Mouse (Mus musculus): ENCODE measurements around the gene Ccdc97.

The Ccdc97 gene

GRCm38 (mm10) chr7:25707581-25708292, 11.2 kb downstream of the Ccdc97 start:
- ChIA-PET POLR2A (interaction anchor here in 3 of 4 experiments (0.6 to 2.3 kb wide), 25 partner anchors 8 to 1906 kb away, joined by 3 to 12 read pairs (median 3); partner anchors contain the start of genes B9d2 (in 2 of the 3), BC024978 (in 1 of the 3), Ccdc97 (in 1 of the 3) and Hnrnpul1 (in 1 of the 3)), CTCF (interaction anchor here in 2 of 4 experiments (0.6 to 1.7 kb wide), 4 partner anchors 8 to 47 kb away, joined by 3 to 9 read pairs (median 4); partner anchors contain the start of genes B9d2 (in 1 of the 2) and Hnrnpul1 (in 1 of the 2))

- ChIA-PET CTCF (interaction anchor here in 1 of 4 experiments (1.0 kb wide), 1 partner anchor 297 kb away, joined by 3 read pairs; no protein-coding TSS in a partner anchor), POLR2A (interaction anchor here in 3 of 4 experiments (0.7 to 1.9 kb wide), 10 partner anchors 9 to 79 kb away, joined by 3 to 6 read pairs (median 4); no protein-coding TSS in a partner anchor)
Measured at GRCm38 (mm10) chr7:25706578-25707170, 12.2 kb downstream of the Ccdc97 start.

GRCm38 (mm10) chr7:25705801-25706251, 13.1 kb downstream of the Ccdc97 start:
- ChIA-PET POLR2A (interaction anchor here in 1 of 4 experiments (0.9 to 1.9 kb wide), 7 partner anchors 9 to 58 kb away, joined by 3 to 6 read pairs (median 4); no protein-coding TSS in a partner anchor), CTCF (interaction anchor here in 1 of 4 experiments (1.5 kb wide), 1 partner anchor 51 kb away, joined by 3 read pairs; no protein-coding TSS in a partner anchor)

DNA sequence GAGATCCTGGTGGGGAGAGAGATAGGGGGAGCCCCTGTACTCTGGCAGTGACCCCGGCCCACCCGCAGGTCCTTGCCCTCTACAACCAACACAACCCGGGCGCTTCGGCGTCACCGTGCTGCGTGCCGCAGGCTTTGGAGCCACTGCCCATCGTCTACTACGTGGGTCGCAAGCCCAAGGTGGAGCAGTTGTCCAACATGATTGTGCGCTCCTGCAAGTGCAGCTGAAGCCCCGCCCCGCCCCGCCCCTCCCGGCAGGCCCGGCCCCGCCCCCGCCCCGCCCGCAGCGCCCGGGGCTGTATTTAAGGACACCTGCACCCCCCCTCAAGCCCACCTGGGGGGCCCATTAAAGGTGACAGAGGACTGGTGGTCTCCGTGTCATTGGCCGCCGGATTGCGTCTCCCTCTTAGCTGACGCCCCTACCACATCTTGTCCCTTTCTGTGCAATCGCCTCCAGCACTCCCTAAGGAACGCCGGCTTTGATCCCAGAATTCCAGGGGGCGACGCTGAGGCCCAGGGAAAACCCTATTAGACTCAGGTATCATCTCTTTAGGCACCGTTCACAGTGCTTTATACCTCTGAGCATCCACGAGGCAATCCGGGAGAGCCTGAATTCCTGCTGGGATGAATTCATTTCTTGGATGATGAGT, 14.0 kb downstream of the Ccdc97 start:
- POLR2A ChIA-PET: interaction anchor here in 2 of 4 experiments (1.0 to 1.9 kb wide), 8 partner anchors 8 to 57 kb away, joined by 3 to 6 read pairs (median 4); partner anchors contain the start of genes B9d2 (in 1 of the 2), Hnrnpul1 (in 1 of the 2) and Tmem91 (in 1 of the 2)

GRCm38 (mm10) chr7:25703793-25704494, 14.9 kb downstream of the Ccdc97 start:
- POLR2A ChIA-PET: interaction anchor here in 2 of 4 experiments (0.8 to 1.6 kb wide), 7 partner anchors 9 to 51 kb away, joined by 3 to 6 read pairs (median 4); partner anchors contain the start of genes B9d2 (in 1 of the 2), Ccdc97 (in 1 of the 2), Hnrnpul1 (in 1 of the 2) and Tmem91 (in 1 of the 2)
- CTCF ChIA-PET: interaction anchor here in 3 of 4 experiments (0.6 to 2.6 kb wide), 12 partner anchors 13 to 295 kb away, joined by 3 to 15 read pairs (median 3); partner anchors contain the start of genes B9d2 (in 1 of the 3), Hnrnpul1 (in 1 of the 3) and Tmem91 (in 1 of the 3)

More for the DNA sequence above, 14.0 kb downstream of the Ccdc97 start:
- CTCF ChIA-PET: interaction anchor here in 3 of 4 experiments (0.6 to 2.6 kb wide), 8 partner anchors 14 to 296 kb away, joined by 3 to 15 read pairs (median 4); partner anchors contain the start of gene Hnrnpul1 (in 1 of the 3)

GRCm38 (mm10) chr7:25702350-25702749, 16.5 kb downstream of the Ccdc97 start:
- ChIA-PET POLR2A (interaction anchor here in 1 of 4 experiments (0.7 kb wide), 1 partner anchor 30 kb away, joined by 3 read pairs; no protein-coding TSS in a partner anchor), CTCF (interaction anchor here in 1 of 4 experiments (0.6 kb wide), 1 partner anchor 293 kb away, joined by 3 read pairs; no protein-coding TSS in a partner anchor)

DNA sequence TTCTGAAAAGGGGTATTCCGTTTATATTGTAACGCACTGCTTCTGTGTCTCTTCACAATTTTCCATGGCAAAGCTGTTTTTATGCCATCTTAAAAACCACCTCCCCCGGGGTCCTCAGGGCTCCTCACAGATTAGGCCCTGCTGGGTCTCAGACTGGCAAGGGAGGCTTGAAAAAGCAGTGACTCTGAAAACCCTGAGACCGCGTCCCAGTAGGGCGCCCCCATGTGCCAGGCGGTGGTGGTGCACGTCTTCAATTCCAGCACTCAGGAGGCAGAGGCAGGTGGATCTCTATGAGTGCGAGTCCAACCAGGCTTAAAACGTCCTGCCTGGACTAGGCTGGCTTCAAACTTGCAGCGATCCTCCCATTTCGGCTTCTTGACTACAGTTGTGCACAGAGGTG, 18.2 kb downstream of the Ccdc97 start:
- POLR2A ChIA-PET: interaction anchor here in 3 of 4 experiments (0.6 to 1.6 kb wide), 5 partner anchors 10 to 31 kb away, joined by 3 to 7 read pairs (median 4); partner anchors contain the start of gene B9d2 (in 2 of the 3)
- CTCF ChIA-PET: interaction anchor here in 3 of 4 experiments (0.8 to 1.7 kb wide), 6 partner anchors 13 to 54 kb away, joined by 3 to 9 read pairs (median 5); partner anchors contain the start of genes B9d2 (in 2 of the 3), Hnrnpul1 (in 1 of the 3) and Tgfb1 (in 1 of the 3)

- POLR2A ChIA-PET: interaction anchor here in 3 of 4 experiments (0.6 to 1.6 kb wide), 12 partner anchors 8 to 1896 kb away, joined by 3 to 7 read pairs (median 4); partner anchors contain the start of genes B9d2 (in 1 of the 3), Bckdha (in 1 of the 3), Exosc5 (in 1 of the 3) and Hnrnpul1 (in 1 of the 3)
- CTCF ChIA-PET: interaction anchor here (0.6 to 1.7 kb wide), 18 partner anchors 8 to 402 kb away, joined by 3 to 9 read pairs (median 4); partner anchors contain the start of genes B9d2 (in 2 of the 4), Tgfb1 (in 2 of the 4), Dmac2 (in 1 of the 4) and Hnrnpul1 (in 1 of the 4)
Measured at GRCm38 (mm10) chr7:25699851-25700250, 19.0 kb downstream of the Ccdc97 start.

GRCm38 (mm10) chr7:25694104-25694503, 24.8 kb downstream of the Ccdc97 start:
- CTCF ChIA-PET: no interaction called here
- POLR2A ChIA-PET: interaction anchor here in 1 of 4 experiments (0.6 kb wide), 1 partner anchor 42 kb away, joined by 3 read pairs; no protein-coding TSS in a partner anchor

DNA sequence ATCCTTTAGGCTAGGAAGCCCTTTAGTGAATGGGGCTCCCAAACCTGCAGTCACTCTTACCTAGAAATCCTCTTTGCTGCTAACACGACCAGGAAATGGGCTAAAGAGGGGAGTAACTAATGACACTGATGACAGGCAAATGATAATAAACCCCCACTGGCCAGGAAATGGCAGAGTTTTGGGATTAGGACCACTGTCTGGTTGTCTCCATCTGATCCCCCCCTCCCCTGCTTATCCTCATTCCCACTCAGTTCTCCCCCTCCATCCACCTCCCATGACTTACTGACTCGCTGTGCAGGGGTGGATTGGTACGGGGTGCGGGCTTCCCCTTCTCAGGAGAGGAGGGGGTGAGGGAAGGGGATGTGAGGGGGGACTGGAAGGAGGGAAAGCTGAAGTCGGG, 28.8 kb downstream of the Ccdc97 start:
- POLR2A ChIA-PET: interaction anchor here in 2 of 4 experiments (0.6 to 2.1 kb wide), 4 partner anchors 10 to 21 kb away, joined by 3 to 6 read pairs (median 4); partner anchors contain the start of gene B9d2 (in 1 of the 2)
- CTCF ChIA-PET: interaction anchor here in 1 of 4 experiments (1.7 to 3.0 kb wide), 2 partner anchors 14 kb away, joined by 6 to 15 read pairs; no protein-coding TSS in a partner anchor

DNA sequence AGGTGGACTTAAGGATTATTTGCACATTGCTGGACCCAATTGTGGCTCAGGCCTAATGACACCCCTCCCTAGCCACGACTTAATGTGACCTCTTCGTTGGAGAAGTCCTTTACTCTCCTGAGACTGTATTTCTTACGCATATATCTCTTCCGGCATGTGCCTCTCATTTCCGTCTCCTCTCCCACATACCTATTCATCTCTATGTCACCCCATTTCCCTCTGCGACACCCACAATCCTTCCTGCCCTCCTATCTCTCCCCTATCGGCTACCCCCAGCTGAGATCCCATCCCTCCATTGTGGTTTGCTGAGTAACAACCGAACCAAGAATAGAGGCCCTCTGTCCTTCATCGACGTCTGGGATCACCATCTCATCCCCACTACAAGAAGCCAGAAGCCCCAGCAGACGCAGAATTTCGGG, 29.3 kb downstream of the Ccdc97 start:
- CTCF ChIA-PET: interaction anchor here in 1 of 4 experiments (3.0 kb wide), 1 partner anchor 14 kb away, joined by 15 read pairs; no protein-coding TSS in a partner anchor
- POLR2A ChIA-PET: interaction anchor here in 2 of 4 experiments (0.6 to 2.5 kb wide), 5 partner anchors 10 to 32 kb away, joined by 3 to 10 read pairs (median 6); partner anchors contain the start of gene B9d2 (in 1 of the 2)

- ChIA-PET POLR2A (interaction anchor here (0.6 to 2.5 kb wide), 12 partner anchors 9 to 391 kb away, joined by 3 to 10 read pairs (median 4); partner anchors contain the start of genes B9d2 (in 1 of the 4), Bckdha (in 1 of the 4), Exosc5 (in 1 of the 4) and Pafah1b3 (in 1 of the 4)), CTCF (interaction anchor here in 1 of 4 experiments (1.4 to 3.0 kb wide), 2 partner anchors 11 to 15 kb away, joined by 9 to 15 read pairs; no protein-coding TSS in a partner anchor)
Measured at GRCm38 (mm10) chr7:25688810-25689586, 29.9 kb downstream of the Ccdc97 start.

DNA sequence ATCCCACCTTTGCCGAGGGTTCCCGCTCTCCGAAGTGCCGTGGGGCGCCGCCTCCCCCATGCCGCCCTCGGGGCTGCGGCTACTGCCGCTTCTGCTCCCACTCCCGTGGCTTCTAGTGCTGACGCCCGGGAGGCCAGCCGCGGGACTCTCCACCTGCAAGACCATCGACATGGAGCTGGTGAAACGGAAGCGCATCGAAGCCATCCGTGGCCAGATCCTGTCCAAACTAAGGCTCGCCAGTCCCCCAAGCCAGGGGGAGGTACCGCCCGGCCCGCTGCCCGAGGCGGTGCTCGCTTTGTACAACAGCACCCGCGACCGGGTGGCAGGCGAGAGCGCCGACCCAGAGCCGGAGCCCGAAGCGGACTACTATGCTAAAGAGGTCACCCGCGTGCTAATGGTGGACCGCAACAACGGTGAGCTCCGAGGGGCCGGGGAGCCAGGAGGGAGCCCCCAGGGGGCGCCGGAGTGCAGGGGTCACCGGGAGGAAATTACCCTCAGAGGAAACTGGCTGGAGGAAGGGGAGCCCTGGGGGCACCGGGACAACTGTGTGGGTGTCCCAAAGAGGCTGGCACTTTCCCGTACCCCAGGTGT, 31.0 kb downstream of the Ccdc97 start:
- POLR2A ChIA-PET: interaction anchor here (0.6 to 2.5 kb wide), 27 partner anchors 10 to 1621 kb away, joined by 3 to 13 read pairs (median 4); partner anchors contain the start of genes Bckdha (in 1 of the 4), Exosc5 (in 1 of the 4), Hnrnpul1 (in 1 of the 4) and Pafah1b3 (in 1 of the 4)
- CTCF ChIA-PET: interaction anchor here (0.5 to 3.0 kb wide), 17 partner anchors 9 to 582 kb away, joined by 3 to 15 read pairs (median 4); partner anchors contain the start of genes Cic (in 1 of the 4) and Tmem91 (in 1 of the 4)

DNA sequence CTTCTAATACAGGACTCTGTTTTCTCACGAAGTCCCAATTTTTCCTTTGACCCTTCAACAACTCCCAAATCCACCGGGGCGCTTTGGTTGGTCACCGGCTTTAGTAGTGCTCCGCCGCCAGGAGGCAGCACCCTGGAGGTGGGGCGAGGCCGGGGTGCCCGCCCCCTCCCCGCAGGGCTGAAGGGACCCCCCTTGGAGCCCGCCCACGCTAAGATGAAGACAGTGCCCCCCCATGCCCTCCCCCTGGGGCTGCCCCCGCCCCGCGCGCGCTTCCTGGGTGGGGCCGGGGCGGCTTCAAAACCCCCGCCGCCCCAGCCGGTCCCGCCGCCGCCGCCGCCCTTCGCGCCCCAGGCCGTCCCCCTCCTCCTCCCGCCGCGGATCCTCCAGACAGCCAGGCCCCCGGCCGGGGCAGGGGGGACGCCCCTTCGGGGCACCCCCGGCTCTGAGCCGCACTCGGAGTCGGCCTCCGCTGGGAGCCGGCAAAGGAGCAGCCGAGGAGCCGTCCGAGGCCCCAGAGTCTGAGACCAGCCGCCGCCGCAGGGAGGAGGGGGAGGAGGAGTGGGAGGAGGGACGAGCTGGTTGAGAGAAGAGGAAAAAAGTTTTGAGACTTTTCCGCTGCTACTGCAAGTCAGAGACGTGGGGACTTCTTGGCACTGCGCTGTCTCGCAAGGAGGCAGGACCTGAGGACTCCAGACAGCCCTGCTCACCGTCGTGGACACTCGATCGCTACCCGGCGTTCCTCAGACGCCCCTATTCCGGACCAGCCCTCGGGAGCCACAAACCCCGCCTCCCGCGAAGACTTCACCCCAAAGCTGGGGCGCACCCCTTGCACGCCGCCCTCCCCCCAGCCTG, 32.0 kb downstream of the Ccdc97 start, which contains the start of gene Tgfb1:
Gene Tgfb1, plus strand, starts transcription at position 323 of the 852 bp plus-strand sequence.
- ChIA-PET POLR2A (interaction anchor here (0.6 to 2.5 kb wide), 21 partner anchors 9 to 389 kb away, joined by 3 to 13 read pairs (median 4); partner anchors contain the start of genes Tmem91 (in 2 of the 4), Hnrnpul1 (in 1 of the 4) and Pafah1b3 (in 1 of the 4)), CTCF (interaction anchor here (0.6 to 3.0 kb wide), 19 partner anchors 8 to 581 kb away, joined by 3 to 15 read pairs (median 4); partner anchors contain the start of genes Cic (in 1 of the 4) and Tmem91 (in 1 of the 4))

All from embryonic stem cell, embryonic (primary cell).